In the genomic region with DNA sequence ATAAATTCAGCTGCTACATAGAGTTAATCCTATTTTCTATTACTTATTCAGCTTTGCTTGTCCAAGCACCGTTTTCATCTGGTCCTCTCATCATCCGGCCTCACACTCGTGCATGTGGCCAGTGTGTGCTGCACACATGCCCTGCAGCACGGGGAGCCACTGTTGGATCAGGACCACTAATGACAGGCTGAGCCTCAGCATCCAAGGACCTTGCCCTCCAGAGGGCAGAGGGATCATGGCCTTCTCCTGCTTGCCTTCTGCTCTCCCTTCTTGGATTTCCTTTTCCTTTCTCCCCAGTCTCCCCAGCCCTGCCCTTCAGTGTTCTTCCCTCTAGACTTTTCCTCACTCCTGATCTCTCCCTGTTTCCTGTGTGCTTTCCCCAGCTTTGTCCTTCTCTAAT, we compare ENCODE assay signal across 14 mouse cellular contexts.
DNase-seq lines count a peak whose midpoint lies in the region; ATAC-seq and TF ChIP-seq lines count a peak whose summit lies in the region.
"Had no signal": no experiment of that assay in that cellular context is flagged by ENCODE, and none has a peak within 500 bp of the region (broad histone marks: within the 10 kb centered on the region; RNA-seq: fewer than 3 reads in every experiment).

No protein-coding gene starts in this region.

- no peak overlapping the region for H3K4me2 ChIP-seq in heart, embryonic 11.5 days
- H3K4me2 ChIP-seq: embryonic facial prominence, embryonic 13.5 days; liver, embryonic 11.5 days had no signal

- no peak overlapping the region for H3K9ac ChIP-seq in heart, embryonic 11.5 days (ENCODE audit: low read depth, low read length)
- H3K9ac ChIP-seq: embryonic facial prominence, embryonic 13.5 days had no signal

- peak overlapping the region; percentile 82 for H3K27ac ChIP-seq in heart, embryonic 11.5 days (ENCODE audit: low read depth, low read length)
- peak overlapping the region; percentile 4; the same call in 1 of the 2 replicates for H3K27ac ChIP-seq in layer of hippocampus, adult 2 months
- H3K27ac ChIP-seq: embryonic facial prominence, embryonic 13.5 days; stomach, postnatal 0 days had no signal

- DNase-seq in cerebellum, adult 11-12 months, result peak; percentile 57
- no peak for DNase-seq in cerebellum, postnatal 4 days (ENCODE audit: low spot score in 2 of 2)
- no peak for DNase-seq in heart, adult 9 months (ENCODE audit: low spot score in 2 of 2)
- no peak for DNase-seq in layer of hippocampus, adult 2 months (ENCODE audit: low spot score in 2 of 2)
- no peak for DNase-seq in layer of hippocampus, postnatal 14 days (ENCODE audit: low spot score in 2 of 2)
- peak; percentile 46 to 56 for DNase-seq in cerebellum, postnatal 14 days
- no peak for DNase-seq in adipocyte (ENCODE audit: low spot score)
- DNase-seq: adrenal gland, postnatal 25 days; thymus, postnatal 14 days had no signal

- 61% methylated on average over 4 of the region's 4 CpGs for WGBS in heart, embryonic 11.5 days (ENCODE audit: insufficient replicate concordance)

- ATAC-seq in heart, embryonic 11.5 days (replicated peaks; ENCODE audit: insufficient number of reproducible peaks, low FRiP score, low TSS enrichment), result no peak

- no peaks in the 10 kb centered on the region for H3K36me3 ChIP-seq in heart, embryonic 11.5 days (ENCODE audit: control insufficient read depth, insufficient read depth, low read length)
- H3K36me3 ChIP-seq: embryonic facial prominence, embryonic 13.5 days had no signal

- no peak for TF ChIP-seq CTCF in layer of hippocampus, adult 2 months (conservative IDR thresholded peaks at IDR 0.05)

- H3K4me3 ChIP-seq in heart, embryonic 11.5 days (ENCODE audit: low read depth, low read length), result no peak overlapping the region
- no peak overlapping the region for H3K4me3 ChIP-seq in layer of hippocampus, adult 2 months
- H3K4me3 ChIP-seq: embryonic facial prominence, embryonic 13.5 days had no signal

- peaks cover 18% of the 10 kb centered on the region for H3K4me1 ChIP-seq in heart, embryonic 11.5 days (ENCODE audit: control insufficient read depth, insufficient read depth, low read length)

- no peaks in the 10 kb centered on the region for H3K9me3 ChIP-seq in heart, embryonic 11.5 days (replicated peaks; ENCODE audit: control insufficient read depth, low read length)
- H3K9me3 ChIP-seq: embryonic facial prominence, embryonic 13.5 days had no signal

- H3K27me3 ChIP-seq in heart, embryonic 11.5 days (ENCODE audit: control insufficient read depth, insufficient read depth, low read length), result no peaks in the 10 kb centered on the region
- H3K27me3 ChIP-seq: CH12.LX had no signal

Comparison
In these comparisons a context has a peak if more than half of its experiments do, and no peak if none do; other contexts are left out.
1. DNase-seq: peak in cerebellum, adult 11-12 months (single experiment) and cerebellum, postnatal 14 days (2 of 2); none in cerebellum, postnatal 4 days (0 of 2), heart, adult 9 months (0 of 2), layer of hippocampus, adult 2 months (0 of 2), layer of hippocampus, postnatal 14 days (0 of 2) and adipocyte (single experiment).